Comparison of ENCODE assay signal across 8 mouse cellular contexts in the genomic region with DNA sequence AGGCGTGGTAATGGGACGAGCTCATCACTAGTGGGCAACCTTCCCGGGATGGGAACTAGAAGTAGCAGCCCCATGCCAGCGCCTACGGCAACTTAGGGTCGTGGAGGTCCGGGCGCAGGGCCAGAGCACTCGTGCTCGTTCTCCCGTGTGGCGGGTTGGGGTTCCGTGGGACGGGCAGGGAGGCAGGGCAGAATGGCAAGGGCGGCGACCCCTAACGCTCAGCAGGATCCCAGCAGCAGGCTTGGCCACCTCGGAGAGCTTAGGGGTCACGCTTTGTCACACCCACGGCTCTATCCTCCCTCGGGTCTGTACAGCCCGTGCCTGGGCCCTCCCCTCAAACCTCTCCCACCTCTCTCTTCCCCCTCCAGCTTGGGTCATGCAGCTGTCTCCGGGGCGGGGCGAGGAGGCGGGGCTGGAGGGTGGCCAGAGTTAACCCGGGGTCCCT. TPM values are rescaled to one million over a fixed set of nuclear protein-coding genes. Genes with fewer than 3 reads are reported as not detected.
DNase-seq lines count a peak whose midpoint lies in the region; ATAC-seq lines count a peak whose summit lies in the region.

No protein-coding gene starts in this region.

- H3K27ac ChIP-seq in lung, embryonic 16.5 days (ENCODE audit: low read length), result no peak overlapping the region
- no peak overlapping the region for H3K27ac ChIP-seq in hindbrain, embryonic 10.5 days

- peaks cover 8% of the 10 kb centered on the region for H3K9me3 ChIP-seq in lung, embryonic 16.5 days (ENCODE audit: control insufficient read depth, low read length)
- H3K9me3 ChIP-seq in hindbrain, embryonic 10.5 days, result peaks cover 44% of the 10 kb centered on the region

- WGBS in lung, embryonic 16.5 days, result 33% methylated on average over 27 of the region's 27 CpGs
- 35% methylated on average over 27 of the region's 27 CpGs for WGBS in hindbrain, embryonic 10.5 days

- H3K4me1 ChIP-seq in lung, embryonic 16.5 days (replicated peaks; ENCODE audit: control insufficient read depth, insufficient read depth, low read length), result no peaks in the 10 kb centered on the region
- no peaks in the 10 kb centered on the region for H3K4me1 ChIP-seq in hindbrain, embryonic 10.5 days (replicated peaks)

- peak overlapping the region; percentile 39; the same call in 1 of the 2 replicates for H3K4me2 ChIP-seq in lung, embryonic 16.5 days (ENCODE audit: low read depth, low read length)

- DNase-seq in cerebellum, adult 18-20 months, result peak; percentile 7
- no peak for DNase-seq in cerebellum, adult 11-12 months
- no peak for DNase-seq in lung, postnatal 36 days
- DNase-seq in hindbrain, embryonic 10.5 days (ENCODE audit: low spot score), result peak; percentile 2
- no peak for DNase-seq in spleen, postnatal 36 days (ENCODE audit: low spot score in 2 of 2)
- no peak for DNase-seq in spleen, postnatal 14 days (ENCODE audit: low spot score in 2 of 2)

- no peak overlapping the region for H3K9ac ChIP-seq in lung, embryonic 16.5 days (ENCODE audit: low read length)

- H3K27me3 ChIP-seq in lung, embryonic 16.5 days (ENCODE audit: control insufficient read depth, insufficient read depth, low read depth, low read length), result no peaks in the 10 kb centered on the region
- no peaks in the 10 kb centered on the region for H3K27me3 ChIP-seq in hindbrain, embryonic 10.5 days (ENCODE audit: insufficient read depth, poor library complexity, severe bottlenecking)

- ATAC-seq in lung, embryonic 16.5 days (ENCODE audit: low read depth), result no peak
- peak; percentile 34; the same call in 1 of the 2 replicates for ATAC-seq in megakaryocyte-erythroid progenitor cell, adult 5-6 weeks (replicated peaks; ENCODE audit: low FRiP score, low TSS enrichment, poor library complexity, severe bottlenecking)

- no peaks in the 10 kb centered on the region for H3K36me3 ChIP-seq in lung, embryonic 16.5 days (ENCODE audit: control insufficient read depth, insufficient read depth, low read length)
- no peaks in the 10 kb centered on the region for H3K36me3 ChIP-seq in hindbrain, embryonic 10.5 days

- peak overlapping the region; percentile 3; the same call in 1 of the 2 replicates for H3K4me3 ChIP-seq in lung, embryonic 16.5 days (ENCODE audit: low read length)
- peak overlapping the region; percentile 27 for H3K4me3 ChIP-seq in hindbrain, embryonic 10.5 days

RNA-seq across cellular contexts. Expression of a gene that starts 32.7 kb away (rescaled TPM):
- polyA plus RNA-seq in lung, embryonic 16.5 days (2015; fragmentation: Nextera tagmentation; extraction: Ambion mirVana), result 9.9 and 10.9 TPM in 2 replicates
- 13.7 and 14.7 TPM in 2 replicates for polyA plus RNA-seq in hindbrain, embryonic 10.5 days (2016; fragmentation: Nextera tagmentation; extraction: Ambion mirVana)
- 51.4 and 57.7 TPM in 2 replicates for total RNA-seq in megakaryocyte-erythroid progenitor cell, adult 5-6 weeks (2014; fragmentation: Nextera tagmentation)
- 50.6 and 60.0 TPM in 2 replicates for total RNA-seq in megakaryocyte-erythroid progenitor cell, adult 5-6 weeks (2017)

RNA-seq across cellular contexts. Expression of a gene that starts 52.0 kb away (rescaled TPM):
- polyA plus RNA-seq in lung, embryonic 16.5 days (2015; fragmentation: Nextera tagmentation; extraction: Ambion mirVana), result not detected in 2 replicates
- not detected in 2 replicates for polyA plus RNA-seq in hindbrain, embryonic 10.5 days (2016; fragmentation: Nextera tagmentation; extraction: Ambion mirVana)
- total RNA-seq in megakaryocyte-erythroid progenitor cell, adult 5-6 weeks (2014; fragmentation: Nextera tagmentation), result not detected in 2 replicates
- not detected in 2 replicates for total RNA-seq in megakaryocyte-erythroid progenitor cell, adult 5-6 weeks (2017)

Comparison
In these comparisons a context has a peak if more than half of its experiments do, and no peak if none do; other contexts are left out.
1. DNase-seq: peak in cerebellum, adult 18-20 months (2 of 2) and hindbrain, embryonic 10.5 days (single experiment); none in cerebellum, adult 11-12 months (single experiment), lung, postnatal 36 days (single experiment), spleen, postnatal 36 days (0 of 2) and spleen, postnatal 14 days (0 of 2).